Mouse (Mus musculus): ENCODE data around the gene Oxct2a.

DNA sequence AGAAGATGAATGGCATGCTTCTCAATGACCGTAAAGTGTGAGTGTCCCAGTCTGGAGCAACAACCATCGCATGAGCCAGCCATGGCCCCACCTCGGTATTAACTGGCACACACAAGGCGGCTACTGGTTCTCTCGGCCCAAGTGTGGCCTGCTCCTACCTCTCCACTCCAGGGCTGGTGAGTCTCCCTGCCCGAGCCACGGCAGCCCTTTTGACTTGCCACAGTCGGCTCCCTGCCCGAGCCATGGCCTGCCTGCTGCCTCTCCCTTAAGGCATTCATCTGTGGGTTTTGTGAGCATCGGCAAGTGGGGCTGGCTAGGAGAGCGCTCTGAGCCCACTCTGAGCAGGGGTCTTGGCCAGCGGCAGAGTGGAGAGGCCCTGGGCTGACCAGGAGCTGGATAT lies 34.4 kb downstream of the Oxct2a start:
- TF ChIP-seq CTCF (IDR thresholded peaks at IDR 0.05; ENCODE audit: low read depth) (no peak), EP300 (IDR thresholded peaks at IDR 0.05; ENCODE audit: low read depth) (no peak)
